Mouse (Mus musculus): ENCODE results near the gene Dzip1. TPM values are rescaled to one million over a fixed set of nuclear protein-coding genes. Genes with fewer than 3 reads are reported as not detected.

Gene Dzip1
- polyA plus RNA-seq, 1 experiment: 54.6 TPM

DNA sequence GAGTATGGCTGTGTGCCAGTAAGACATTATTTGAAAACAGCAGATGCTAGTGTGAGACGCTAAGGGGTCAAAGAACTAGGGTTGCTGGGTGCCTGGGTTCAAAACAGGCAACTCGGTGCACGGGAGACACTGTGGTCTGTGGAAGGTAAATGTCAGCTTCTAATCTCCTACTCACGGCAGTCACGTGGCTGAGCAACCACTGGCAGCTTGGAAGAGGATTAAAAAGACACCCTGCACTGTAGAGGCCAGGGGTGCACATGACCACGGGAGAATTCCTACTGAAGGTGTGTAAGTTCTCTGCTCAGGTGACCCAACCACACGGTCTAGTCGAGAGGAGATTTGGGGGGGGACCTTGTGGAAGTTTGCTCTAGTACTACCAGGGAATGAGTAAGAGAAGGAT lies 17.7 kb downstream of the Dzip1 start:
- Histone ChIP-seq H3K4me3 (ENCODE audit: insufficient read depth, low read length) (no peak overlapping the region), H3K4me1 (ENCODE audit: control insufficient read depth, insufficient read depth, low read length) (no peaks in the 10 kb centered on the region), H3K27ac (ENCODE audit: insufficient read depth, low read length) (no peak overlapping the region)
- TF ChIP-seq POLR2A (IDR thresholded peaks at IDR 0.05; ENCODE audit: low read depth, low read length) (no peak), CTCF (IDR thresholded peaks at IDR 0.05; ENCODE audit: borderline replicate concordance, insufficient read depth, low read length) (no peak)

DNA sequence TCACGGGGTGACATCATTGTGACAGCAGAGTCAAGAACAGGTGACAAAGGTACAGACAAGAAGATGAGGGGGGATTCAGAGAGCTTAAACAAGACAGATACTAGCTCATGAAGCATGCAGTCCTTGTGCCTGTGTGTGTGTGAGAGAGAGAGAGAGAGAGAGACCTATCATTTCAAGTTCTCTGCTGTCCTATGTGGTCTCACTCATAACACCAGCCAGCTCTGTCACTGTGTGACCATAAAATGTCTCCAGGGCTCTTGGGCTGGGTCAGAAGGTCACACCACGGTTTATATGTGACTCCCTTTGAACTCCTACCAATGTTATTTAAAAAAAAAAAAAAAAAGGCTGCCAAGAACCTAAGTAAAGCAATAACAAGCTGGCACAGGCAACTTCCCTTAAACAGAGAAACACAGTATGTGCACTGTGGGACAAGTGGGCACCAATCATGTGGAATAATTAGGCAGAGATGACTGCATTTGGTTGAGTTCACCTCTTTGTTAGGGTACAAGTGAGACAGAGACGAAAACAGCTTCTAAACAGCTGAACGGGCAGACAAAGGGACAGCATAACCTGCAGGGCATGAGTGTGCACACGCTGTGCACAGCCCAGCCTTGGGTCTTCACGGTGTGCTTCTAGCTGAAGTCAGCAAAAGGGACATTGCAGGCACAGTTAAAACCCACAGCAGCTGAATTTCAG lies 21.2 kb downstream of the Dzip1 start:
- no peaks in the 10 kb centered on the region for H3K4me1 ChIP-seq (ENCODE audit: control insufficient read depth, insufficient read depth, low read length)
- TF ChIP-seq CTCF (IDR thresholded peaks at IDR 0.05; ENCODE audit: borderline replicate concordance, insufficient read depth, low read length) (no peak), POLR2A (IDR thresholded peaks at IDR 0.05; ENCODE audit: low read depth, low read length) (no peak)
- no peak overlapping the region for H3K4me3 ChIP-seq (ENCODE audit: insufficient read depth, low read length)
- no peak overlapping the region for H3K27ac ChIP-seq (ENCODE audit: insufficient read depth, low read length)

DNA sequence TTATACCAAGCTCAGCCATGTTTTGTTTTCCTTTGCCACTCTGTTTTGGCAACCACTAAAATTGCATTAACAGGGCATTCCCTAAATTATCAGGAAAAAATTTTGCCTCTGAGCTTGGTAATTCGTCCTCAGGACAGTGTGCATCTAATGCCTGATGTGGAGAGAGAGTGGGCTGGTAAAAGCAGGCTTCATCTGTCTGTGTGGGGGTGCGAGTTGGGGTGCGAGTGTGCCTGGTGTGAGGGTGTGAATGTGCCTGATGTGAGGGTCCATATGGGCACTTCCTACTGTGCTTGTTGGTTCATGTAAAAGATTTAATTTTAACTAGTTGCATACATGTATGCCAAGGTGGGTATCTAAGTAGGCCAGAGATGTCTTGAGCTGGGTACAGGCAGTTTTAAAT lies 21.9 kb downstream of the Dzip1 start:
- TF ChIP-seq CTCF (IDR thresholded peaks at IDR 0.05; ENCODE audit: borderline replicate concordance, insufficient read depth, low read length) (no peak), POLR2A (IDR thresholded peaks at IDR 0.05; ENCODE audit: low read depth, low read length) (no peak)
- Histone ChIP-seq H3K4me1 (ENCODE audit: control insufficient read depth, insufficient read depth, low read length) (no peaks in the 10 kb centered on the region), H3K27ac (ENCODE audit: insufficient read depth, low read length) (no peak overlapping the region), H3K4me3 (ENCODE audit: insufficient read depth, low read length) (no peak overlapping the region)

DNA sequence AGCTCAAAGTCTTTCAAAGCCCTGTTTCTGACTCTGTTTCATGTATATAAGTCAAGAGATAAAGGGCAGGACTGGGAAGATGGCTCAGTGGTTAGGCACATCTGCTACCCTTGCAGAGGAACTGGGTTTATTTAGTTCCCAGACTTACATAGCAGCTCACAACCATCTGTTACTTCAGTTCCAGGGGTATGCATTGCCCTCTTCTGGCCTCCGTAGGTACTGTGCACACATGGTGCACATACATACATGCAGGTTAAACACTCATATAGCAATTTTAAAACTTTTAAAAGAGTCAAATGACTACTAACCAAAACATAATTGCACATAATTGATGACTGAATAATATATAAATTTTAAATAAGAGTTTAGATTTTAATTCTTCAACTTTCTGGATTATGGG lies 24.3 kb downstream of the Dzip1 start:
- Histone ChIP-seq H3K27ac (ENCODE audit: insufficient read depth, low read length) (no peak overlapping the region), H3K4me3 (ENCODE audit: insufficient read depth, low read length) (no peak overlapping the region), H3K4me1 (ENCODE audit: control insufficient read depth, insufficient read depth, low read length) (no peaks in the 10 kb centered on the region)
- TF ChIP-seq POLR2A (IDR thresholded peaks at IDR 0.05; ENCODE audit: low read depth, low read length): no peak
- TF ChIP-seq CTCF (IDR thresholded peaks at IDR 0.05; ENCODE audit: borderline replicate concordance, insufficient read depth, low read length): no peak

DNA sequence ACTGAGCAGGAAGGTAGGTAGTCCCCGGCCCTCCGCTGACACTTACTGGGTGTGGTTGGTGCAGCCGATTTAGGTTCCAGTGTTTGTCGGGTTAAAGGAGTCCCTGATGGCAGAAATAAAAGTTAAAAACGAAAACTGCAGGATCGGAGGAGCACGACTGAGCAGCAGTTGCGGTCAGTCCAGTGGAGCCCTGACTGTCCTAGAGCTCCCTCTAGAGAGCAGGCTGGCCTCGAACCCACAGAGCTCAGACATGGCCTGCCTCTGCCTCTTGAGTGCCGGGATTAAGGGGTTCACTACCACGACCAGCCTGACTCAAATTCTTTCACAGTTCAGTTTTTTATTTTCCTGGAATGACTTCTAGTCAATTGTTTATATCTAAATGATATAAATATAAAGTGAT lies 25.3 kb downstream of the Dzip1 start:
- no peak overlapping the region for H3K27ac ChIP-seq (ENCODE audit: insufficient read depth, low read length)
- no peak overlapping the region for H3K4me3 ChIP-seq (ENCODE audit: insufficient read depth, low read length)
- no peaks in the 10 kb centered on the region for H3K4me1 ChIP-seq (ENCODE audit: control insufficient read depth, insufficient read depth, low read length)
- TF ChIP-seq CTCF (IDR thresholded peaks at IDR 0.05; ENCODE audit: borderline replicate concordance, insufficient read depth, low read length) (peak; percentile 21; the same call in 1 of the 2 replicates), POLR2A (IDR thresholded peaks at IDR 0.05; ENCODE audit: low read depth, low read length) (no peak)

DNA sequence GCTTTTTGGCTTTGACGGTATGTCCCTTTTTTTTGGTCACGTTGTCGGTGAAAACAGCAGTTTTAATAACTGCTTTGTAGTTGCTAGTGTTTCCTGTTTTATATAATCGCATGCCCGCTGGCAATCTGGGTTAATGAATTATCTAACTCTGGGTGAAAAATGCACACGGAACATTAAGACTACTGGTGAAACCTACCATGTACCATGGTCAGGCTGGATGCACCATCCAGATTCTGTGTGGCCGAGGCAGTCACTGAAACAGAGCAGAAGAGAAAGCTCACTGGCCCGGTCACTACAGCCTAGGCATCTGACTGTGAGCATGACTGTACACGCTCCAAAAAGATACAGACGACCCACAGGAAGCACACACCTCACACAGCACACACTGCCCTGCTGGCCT lies 29.6 kb downstream of the Dzip1 start:
- Histone ChIP-seq H3K27ac (ENCODE audit: insufficient read depth, low read length) (no peak overlapping the region), H3K4me1 (ENCODE audit: control insufficient read depth, insufficient read depth, low read length) (no peaks in the 10 kb centered on the region), H3K4me3 (ENCODE audit: insufficient read depth, low read length) (no peak overlapping the region)
- TF ChIP-seq POLR2A (IDR thresholded peaks at IDR 0.05; ENCODE audit: low read depth, low read length) (no peak), CTCF (IDR thresholded peaks at IDR 0.05; ENCODE audit: borderline replicate concordance, insufficient read depth, low read length) (no peak)

DNA sequence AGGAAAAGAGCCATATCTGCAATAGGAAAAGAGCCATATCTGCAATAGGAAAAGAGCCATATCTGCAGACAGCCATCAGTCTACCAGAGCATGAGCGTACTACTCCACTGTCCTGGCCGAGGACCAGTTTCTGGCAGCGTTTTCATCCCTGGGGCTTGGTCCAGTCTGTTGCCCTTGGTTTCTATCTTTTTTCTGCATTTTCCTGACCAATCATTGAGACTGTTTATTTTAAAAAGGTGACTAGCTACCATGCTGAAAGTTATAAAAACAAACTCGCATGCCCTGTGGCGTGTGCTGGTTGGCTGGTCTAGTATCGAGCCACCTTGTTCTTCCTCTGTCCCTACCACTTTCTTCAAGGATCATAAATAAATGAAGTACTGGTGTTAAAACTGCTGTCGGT lies 30.0 kb downstream of the Dzip1 start:
- Histone ChIP-seq H3K27ac (ENCODE audit: insufficient read depth, low read length) (no peak overlapping the region), H3K4me1 (ENCODE audit: control insufficient read depth, insufficient read depth, low read length) (no peaks in the 10 kb centered on the region), H3K4me3 (ENCODE audit: insufficient read depth, low read length) (no peak overlapping the region)
- TF ChIP-seq CTCF (IDR thresholded peaks at IDR 0.05; ENCODE audit: borderline replicate concordance, insufficient read depth, low read length) (no peak), POLR2A (IDR thresholded peaks at IDR 0.05; ENCODE audit: low read depth, low read length) (no peak)

DNA sequence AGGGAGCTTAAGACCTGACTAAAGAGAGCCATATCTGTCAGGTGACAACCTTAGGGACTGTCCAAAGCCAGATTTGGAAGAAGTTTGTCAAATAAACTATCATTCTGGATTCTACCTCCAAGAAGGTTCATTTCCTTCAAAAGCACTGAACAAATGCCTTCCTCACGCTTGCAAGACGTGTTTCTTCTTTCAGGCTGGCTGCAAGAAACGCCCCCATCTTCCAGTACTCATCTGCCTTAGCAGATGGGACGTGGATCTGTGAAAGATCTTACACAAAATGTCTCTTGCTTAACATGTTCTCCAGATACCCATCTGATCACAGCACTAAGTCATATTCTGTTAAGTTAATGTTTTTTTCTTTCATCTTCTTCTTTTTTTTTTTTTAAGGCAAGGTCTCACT lies 35.2 kb downstream of the Dzip1 start:
- no peaks in the 10 kb centered on the region for H3K4me1 ChIP-seq (ENCODE audit: control insufficient read depth, insufficient read depth, low read length)
- TF ChIP-seq CTCF (IDR thresholded peaks at IDR 0.05; ENCODE audit: borderline replicate concordance, insufficient read depth, low read length) (no peak), POLR2A (IDR thresholded peaks at IDR 0.05; ENCODE audit: low read depth, low read length) (no peak)
- H3K4me3 ChIP-seq (ENCODE audit: insufficient read depth, low read length): no peak overlapping the region

DNA sequence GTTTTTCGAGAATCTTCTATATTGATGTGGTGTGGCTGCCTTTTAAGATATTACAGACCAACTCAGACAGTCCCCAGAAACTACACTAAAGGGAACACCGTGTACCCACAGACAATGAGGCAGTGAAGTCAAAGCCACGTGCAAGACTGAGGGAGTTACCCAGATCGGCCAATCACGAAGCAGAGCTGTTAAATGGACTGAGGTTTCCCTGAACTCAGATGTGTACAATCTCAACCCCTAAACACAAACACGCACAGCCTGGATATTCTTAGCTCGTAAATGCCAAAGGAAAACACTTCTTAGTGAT lies 41.1 kb downstream of the Dzip1 start:
- Histone ChIP-seq H3K4me1 (ENCODE audit: control insufficient read depth, insufficient read depth, low read length) (no peaks in the 10 kb centered on the region), H3K27ac (ENCODE audit: insufficient read depth, low read length) (no peak overlapping the region), H3K4me3 (ENCODE audit: insufficient read depth, low read length) (no peak overlapping the region)
- TF ChIP-seq CTCF (IDR thresholded peaks at IDR 0.05; ENCODE audit: borderline replicate concordance, insufficient read depth, low read length) (no peak), POLR2A (IDR thresholded peaks at IDR 0.05; ENCODE audit: low read depth, low read length) (no peak)

More for the DNA sequence above, 35.2 kb downstream of the Dzip1 start:
- H3K27ac ChIP-seq (ENCODE audit: insufficient read depth, low read length): no peak overlapping the region

DNA sequence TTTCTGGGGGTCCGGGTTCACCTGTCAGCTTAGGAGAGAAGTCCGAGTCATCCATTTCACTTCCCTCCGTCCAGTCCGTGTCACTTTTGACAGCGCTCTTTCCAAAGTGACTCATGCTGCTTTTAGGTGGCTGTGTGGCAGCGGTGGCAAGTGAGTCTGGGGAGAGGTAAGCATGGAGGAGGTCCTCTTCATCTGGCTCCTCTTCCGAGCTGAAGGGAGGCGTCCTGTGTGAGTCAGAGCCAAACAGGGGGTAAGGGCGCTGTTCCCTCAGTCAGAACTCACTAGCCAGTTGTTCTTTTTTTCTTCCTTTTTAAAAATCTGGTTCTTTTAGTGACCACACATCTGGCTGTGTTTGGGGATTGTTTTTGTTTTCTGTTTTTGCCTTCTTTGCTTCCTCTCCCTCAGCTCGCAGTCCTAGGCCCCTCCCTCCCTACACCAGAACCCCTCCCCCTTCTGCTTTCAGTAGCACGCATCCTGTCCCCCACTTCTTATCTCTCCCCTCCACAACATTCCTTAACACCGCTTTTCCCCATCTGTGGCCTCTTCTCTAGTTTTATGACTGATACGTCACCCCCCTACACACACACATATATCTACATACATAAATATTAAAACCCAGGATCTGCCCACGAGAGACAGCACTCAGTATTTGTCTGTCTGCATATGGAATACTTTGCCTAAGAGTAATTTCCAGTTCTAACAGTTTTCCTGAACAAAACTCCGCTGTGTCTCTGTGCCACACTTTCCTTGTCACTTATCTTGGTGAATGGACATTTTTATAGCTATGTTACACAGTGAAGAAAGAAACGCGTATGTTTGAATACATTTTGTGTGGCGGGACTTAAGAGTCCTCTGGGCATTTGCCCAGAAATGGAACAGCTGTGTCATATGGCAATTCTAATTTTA lies 41.7 kb downstream of the Dzip1 start:
- H3K4me1 ChIP-seq (ENCODE audit: control insufficient read depth, insufficient read depth, low read length): no peaks in the 10 kb centered on the region
- no peak for TF ChIP-seq POLR2A (IDR thresholded peaks at IDR 0.05; ENCODE audit: low read depth, low read length)
- no peak for TF ChIP-seq CTCF (IDR thresholded peaks at IDR 0.05; ENCODE audit: borderline replicate concordance, insufficient read depth, low read length)
- no peak overlapping the region for H3K4me3 ChIP-seq (ENCODE audit: insufficient read depth, low read length)
- no peak overlapping the region for H3K27ac ChIP-seq (ENCODE audit: insufficient read depth, low read length)
